Mouse (Mus musculus): ENCODE data around the gene Spp2. TPM values are rescaled to one million over a fixed set of nuclear protein-coding genes. Genes with fewer than 3 reads are reported as not detected.

Spp2 gene
- total RNA-seq, 2 experiments from 2014 or later = not detected

DNA sequence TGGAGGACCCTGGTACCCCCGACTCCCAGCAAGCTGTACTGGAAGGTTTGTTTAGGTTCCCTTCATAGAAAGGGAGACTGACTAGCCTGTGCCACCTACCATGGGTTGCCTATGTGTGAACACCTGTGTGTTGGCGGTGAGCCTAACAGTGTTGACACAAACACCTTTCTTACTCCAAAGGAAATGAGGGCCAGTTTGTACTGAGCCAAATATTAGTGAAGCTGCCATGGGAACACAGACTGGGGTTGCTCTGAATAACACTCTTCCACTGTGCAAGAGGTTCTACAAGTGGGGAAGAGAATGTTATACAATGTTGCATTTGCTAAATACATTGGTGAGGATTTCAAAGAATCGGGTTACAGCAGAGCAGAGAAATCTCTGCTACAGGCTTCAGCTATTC lies 56.5 kb downstream of the Spp2 start:
- intact Hi-C loops (cut with DNase I) = no loop called here
- no peak for DNase-seq (ENCODE audit: low spot score in 2 of 2)

DNA sequence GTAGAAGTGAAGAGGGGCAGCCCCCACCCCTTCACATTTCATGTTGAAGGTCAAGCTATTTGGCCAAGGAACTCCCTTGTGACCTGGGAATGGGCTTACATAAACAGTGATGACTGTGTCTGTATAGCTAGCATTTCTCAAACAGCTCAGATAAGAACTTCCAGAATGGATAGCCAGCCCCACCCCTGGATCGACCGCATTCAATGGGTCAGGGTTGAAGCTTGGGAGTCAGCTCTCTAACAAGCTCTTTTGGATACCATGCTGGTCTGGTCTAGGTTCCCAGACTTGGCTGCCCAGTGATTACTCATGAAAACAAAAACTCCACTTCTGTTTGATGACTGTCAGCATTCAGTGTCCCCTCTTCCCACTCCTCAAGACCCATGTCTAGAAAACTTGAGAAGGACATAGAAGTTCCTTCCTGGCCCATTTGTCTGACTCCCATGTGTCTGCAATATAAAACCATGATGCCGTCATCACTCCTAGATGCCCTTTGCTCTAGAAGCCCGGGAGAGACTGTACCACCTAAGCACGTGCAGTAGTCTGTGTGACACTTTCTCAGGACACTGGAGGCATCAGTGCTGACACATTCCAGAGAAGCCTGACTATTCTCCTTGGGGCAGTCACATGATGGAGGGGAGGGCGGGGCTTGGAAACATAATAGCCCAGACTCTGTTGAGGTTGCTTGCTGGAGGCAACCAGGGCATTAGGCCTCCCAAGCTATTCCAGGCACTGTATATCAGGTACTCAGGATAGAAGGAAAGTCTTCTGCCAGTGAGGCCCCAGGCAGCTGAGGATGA lies 57.5 kb downstream of the Spp2 start:
- intact Hi-C loops (cut with DNase I) = no loop called here
- no peak for DNase-seq (ENCODE audit: low spot score in 2 of 2)

DNA sequence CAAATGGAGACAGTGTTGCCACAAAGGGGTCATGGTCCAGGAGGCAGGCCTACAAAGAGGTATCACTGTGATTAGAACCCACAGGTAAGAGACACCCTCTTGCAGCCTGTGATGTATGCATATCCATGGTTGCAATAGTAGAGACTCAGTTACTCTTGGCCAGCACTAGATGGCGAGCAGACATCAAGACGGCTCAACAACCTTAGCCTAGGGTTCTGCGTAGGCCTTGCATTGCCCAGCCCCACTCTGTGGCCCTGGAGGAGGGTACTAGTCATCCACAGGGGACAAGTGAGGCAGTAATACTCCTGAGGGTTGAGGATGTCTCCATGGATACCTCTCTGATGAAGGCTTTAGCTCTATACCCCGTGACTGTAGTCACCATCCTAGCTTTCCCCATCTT lies 59.0 kb downstream of the Spp2 start:
- intact Hi-C loops (cut with DNase I) = loop anchor here (2.0 kb wide), 1 partner anchor 241 kb away; no protein-coding TSS in a partner anchor
- no peak for DNase-seq (ENCODE audit: low spot score in 2 of 2)

DNA sequence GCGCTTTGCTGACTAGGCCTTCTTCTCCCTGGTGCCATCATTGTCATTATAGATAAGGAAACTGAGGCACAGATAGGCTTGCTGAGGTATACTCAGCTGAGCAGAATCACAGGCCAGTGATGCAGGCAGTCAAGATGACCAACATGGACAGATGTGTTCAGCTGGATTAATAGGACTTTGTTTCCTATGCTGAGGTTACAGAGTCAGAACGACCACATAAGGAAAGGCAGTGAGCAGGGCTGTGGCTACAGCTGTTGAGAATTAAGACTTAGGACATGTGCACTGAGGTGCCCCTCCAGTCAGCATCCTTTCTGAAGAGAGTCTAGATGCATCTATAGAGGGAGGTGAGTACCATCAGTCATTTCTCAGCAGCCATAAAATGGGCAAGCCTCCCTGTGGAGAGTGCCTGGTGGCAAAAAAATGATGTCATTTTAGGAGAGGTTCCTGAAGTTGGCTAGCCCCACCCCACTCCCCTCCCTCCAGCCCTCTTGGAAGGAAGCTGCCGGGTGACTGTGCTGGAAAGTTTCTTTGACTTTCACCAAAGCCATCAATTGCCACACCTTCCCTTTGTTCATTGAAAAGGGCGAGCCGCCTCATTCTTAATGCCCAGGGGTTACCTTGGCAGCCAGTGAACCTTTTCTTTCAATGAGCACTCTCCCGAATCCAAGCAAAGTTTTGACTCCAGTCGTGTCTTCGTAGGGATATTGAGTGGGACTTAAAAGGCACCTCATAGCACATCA lies 59.7 kb downstream of the Spp2 start:
- no peak for DNase-seq (ENCODE audit: low spot score in 2 of 2)
- intact Hi-C loops (cut with DNase I) = loop anchor here (2.0 kb wide), 1 partner anchor 240 kb away; no protein-coding TSS in a partner anchor

DNA sequence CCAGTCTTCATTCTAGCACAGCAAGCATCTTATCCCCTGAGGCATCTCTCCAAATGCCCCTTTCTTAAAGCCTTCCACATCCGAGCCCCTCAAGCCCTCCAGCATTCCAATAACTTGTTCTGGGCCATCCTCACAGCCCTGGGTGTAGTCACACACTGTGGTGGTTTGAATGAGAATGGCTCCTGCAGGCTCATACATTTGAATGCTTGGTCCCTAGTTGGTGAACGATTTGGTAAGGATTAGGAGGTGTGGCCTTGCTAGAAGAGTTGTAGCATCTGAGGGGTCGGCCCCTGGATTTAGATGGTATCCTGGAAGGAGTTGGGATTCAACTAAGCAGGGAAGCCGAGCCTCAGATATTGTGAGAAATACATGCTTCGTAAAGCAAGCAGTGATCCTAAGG lies 61.1 kb downstream of the Spp2 start:
- intact Hi-C loops (cut with DNase I) = loop anchor here (2.0 kb wide), 1 partner anchor 239 kb away; no protein-coding TSS in a partner anchor
- DNase-seq (ENCODE audit: low spot score in 2 of 2) = no peak

DNA sequence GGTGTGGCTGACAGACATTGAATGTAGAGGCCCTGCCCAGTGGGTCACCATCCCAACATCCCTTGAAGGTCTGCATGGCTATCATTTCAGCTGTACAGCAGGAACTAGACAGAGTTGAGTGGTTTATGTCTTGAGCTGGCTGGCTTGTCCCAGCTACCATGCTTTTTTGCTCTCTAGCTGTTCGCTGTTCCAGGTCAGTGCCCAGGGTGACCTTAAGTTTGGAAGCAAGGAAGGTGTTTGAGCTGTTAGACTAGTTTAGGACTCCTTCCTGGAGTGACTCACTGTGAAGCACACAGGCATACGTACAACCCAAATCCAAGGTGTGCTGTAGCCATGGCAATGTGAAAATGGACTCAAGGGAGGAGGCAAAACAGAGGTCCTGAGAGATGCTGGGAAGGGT lies 61.6 kb downstream of the Spp2 start:
- intact Hi-C loops (cut with DNase I) = no loop called here

DNA sequence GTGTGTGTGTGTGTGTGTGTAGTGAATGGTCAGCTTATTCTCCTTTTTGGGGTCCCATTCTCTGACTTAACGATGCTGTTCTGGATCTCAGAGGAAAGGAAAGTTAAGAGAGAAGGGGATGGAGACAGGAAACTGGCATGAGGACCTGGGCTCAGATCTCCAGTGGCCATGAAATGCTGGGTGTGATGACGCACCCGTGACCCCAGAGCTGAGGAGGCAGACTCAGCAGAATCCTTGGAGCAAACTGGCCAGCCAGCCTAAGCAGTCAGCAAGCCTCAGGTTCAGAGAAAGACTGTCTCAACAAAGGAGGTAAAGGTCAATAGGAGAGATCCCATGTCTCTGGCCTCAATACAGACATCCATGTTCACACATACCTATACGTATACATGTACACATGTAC lies 63.0 kb downstream of the Spp2 start:
- DNase-seq (ENCODE audit: low spot score in 2 of 2) = no peak
- intact Hi-C loops (cut with DNase I) = no loop called here

More for the DNA sequence above, 61.6 kb downstream of the Spp2 start:
- no peak for DNase-seq (ENCODE audit: low spot score in 2 of 2)

DNA sequence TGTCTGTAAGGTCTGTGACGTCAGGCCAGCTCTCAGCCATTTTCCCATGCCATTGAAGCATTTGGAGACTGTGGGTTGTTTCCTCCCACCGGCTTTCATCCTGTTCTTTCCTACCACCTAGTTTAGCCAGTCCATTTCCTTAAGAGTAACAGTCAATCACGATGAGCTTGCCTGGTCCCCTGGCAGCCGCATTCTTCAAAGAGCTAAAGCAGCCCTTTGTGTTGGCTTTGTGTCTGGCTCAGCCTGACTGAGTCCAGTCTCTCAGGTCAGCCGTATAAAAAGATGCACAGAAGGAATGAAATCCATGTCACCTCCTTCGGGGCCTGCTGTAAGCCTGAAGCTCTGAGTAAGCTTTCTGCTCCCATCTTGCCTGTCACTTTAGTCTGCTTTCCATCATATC lies 65.5 kb downstream of the Spp2 start:
- intact Hi-C loops (cut with DNase I) = no loop called here
- peak in 1 of 2 experiments; percentile 33 for DNase-seq (ENCODE audit: low spot score in 2 of 2)

DNA sequence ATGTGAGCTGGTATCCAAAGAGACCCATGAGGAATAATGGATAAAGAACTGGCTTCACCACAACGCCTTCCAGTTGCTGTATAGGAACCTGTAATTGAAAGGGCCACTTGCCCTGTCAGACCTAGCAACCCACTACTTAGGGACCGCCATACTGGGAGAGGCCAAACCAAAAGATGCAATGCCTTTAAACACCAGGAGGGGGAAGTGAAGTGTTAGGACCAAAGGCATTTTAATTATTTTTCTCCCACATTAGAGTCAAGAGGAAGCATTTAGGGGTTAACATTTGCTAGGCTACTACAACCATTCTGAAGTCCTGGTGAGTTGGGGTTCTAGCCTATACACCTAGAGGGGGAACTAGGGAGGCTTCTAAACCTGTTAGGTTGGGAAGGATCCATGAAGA lies 67.1 kb downstream of the Spp2 start:
- no peak for DNase-seq (ENCODE audit: low spot score in 2 of 2)
- intact Hi-C loops (cut with DNase I) = no loop called here

DNA sequence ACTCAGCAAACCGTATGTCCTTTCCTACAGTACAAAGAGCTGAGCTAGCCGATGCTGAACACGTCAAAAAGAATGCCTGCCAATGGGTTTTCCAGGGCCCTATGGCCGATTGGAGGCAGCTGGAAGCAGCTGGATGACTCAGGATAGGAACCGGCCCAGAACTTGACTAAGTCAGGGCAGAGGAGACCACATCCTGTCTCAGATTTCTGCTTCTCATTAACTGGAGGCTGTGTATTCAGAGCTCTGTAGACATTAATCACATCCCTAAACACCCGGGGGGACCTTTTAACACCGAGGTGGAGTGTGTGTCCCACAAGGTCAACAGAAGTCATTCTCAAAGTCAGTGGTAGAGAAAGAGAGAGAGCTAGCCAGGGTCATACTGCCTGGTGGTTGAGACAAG lies 67.8 kb downstream of the Spp2 start:
- intact Hi-C loops (cut with DNase I) = no loop called here
- DNase-seq (ENCODE audit: low spot score in 2 of 2) = no peak

DNA sequence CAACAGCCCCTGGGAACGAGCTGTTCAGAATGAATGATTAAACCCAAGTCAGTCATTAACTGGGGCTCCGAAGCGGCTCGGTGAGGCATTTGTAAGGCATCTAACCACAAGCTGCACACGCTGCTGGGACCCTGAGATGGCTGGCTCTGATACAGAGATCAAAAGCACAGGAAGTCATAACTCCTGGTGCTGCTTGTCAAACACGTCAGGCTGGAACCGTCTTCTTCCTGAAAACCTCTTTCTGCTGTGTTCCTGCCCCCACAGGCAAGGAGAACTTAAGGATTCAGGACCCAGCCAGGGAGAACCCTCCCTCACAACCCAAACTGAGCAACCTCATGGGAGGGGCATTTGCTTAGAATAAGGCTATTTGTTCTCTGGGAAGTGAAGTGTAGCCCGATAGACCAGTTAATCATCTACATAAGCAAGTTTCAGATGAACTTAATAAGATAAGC lies 68.8 kb downstream of the Spp2 start:
- intact Hi-C loops (cut with DNase I) = loop anchor here (5.0 kb wide), 1 partner anchor 67 kb away; no protein-coding TSS in a partner anchor
- DNase-seq (ENCODE audit: low spot score in 2 of 2) = no peak

Other genes starting within 250 kb of the Spp2 start
- gene Ugt1a5, start 240.9 kb upstream of the Spp2 start, total RNA-seq (2021) = not detected
- not detected for gene Ugt1a2, start 206.4 kb upstream of the Spp2 start, total RNA-seq (2021)
- 1 to 10 TPM; 2.6 to 3.2 TPM for gene Dnajb3, start 201.2 kb upstream of the Spp2 start, total RNA-seq (2021)
- gene Ugt1a1, start 195.0 kb upstream of the Spp2 start, total RNA-seq (2021) = not detected
- gene Mroh2a, start 180.0 kb upstream of the Spp2 start, total RNA-seq (2021) = under 1 TPM in 1 of 2 experiments, not detected in 1; 0.07 TPM
- 10 to 100 TPM; 32.8 to 37.1 TPM for gene Hjurp, start 129.3 kb upstream of the Spp2 start, total RNA-seq (2021)
- gene Trpm8, start 129.3 kb upstream of the Spp2 start, total RNA-seq (2021) = under 1 TPM; 0.11 to 0.21 TPM
- gene Glrp1, start 103.1 kb downstream of the Spp2 start, total RNA-seq (2021) = not detected

Measured in left cerebral cortex, postnatal 25 days (tissue).